Mouse (Mus musculus) stomach, embryonic 16.5 days (tissue): ENCODE data around the gene Foxo6. TPM values are rescaled to one million over a fixed set of nuclear protein-coding genes. Genes with fewer than 3 reads are reported as not detected.

Experiments
- ATAC-seq: fragments of 200-750 bp; cut with Nextera tagmentation; 2 replicates; pipeline ENCODE4 v1.8.0; 2017; ENCODE audit warnings: moderate number of reproducible peaks, moderate TSS enrichment; ENCODE audit not compliant: insufficient read depth, low FRiP score
- H3K27ac ChIP-seq: fragments of 300-500 bp; sonication (generic); 2 replicates; pipeline ENCODE4 v1.5.1; 2014; ENCODE audit warnings: low read length
- H3K27me3 ChIP-seq: fragments of 300-500 bp; sonication (generic); 2 replicates; pipeline ENCODE4 v1.6.1; 2014; ENCODE audit warnings: low read length, control low read depth, mixed read lengths; ENCODE audit not compliant: control insufficient read depth, insufficient read depth
- H3K36me3 ChIP-seq: fragments of 300-500 bp; sonication (generic); 2 replicates; pipeline ENCODE4 v1.6.1; 2014; ENCODE audit warnings: low read length; ENCODE audit not compliant: control insufficient read depth, insufficient read depth
- H3K4me1 ChIP-seq: fragments of 300-500 bp; sonication (generic); 2 replicates; pipeline ENCODE4 v1.6.1; 2014; ENCODE audit warnings: low read length, control low read depth, mixed read lengths; ENCODE audit not compliant: control insufficient read depth, insufficient read depth
- H3K4me2 ChIP-seq: fragments of 300-500 bp; sonication (generic); 2 replicates; pipeline ENCODE4 v1.6.1; 2014; ENCODE audit warnings: low read depth, low read length, mixed read lengths
- H3K4me3 ChIP-seq: fragments of 300-500 bp; sonication (generic); replicated peaks from 2 replicates; pipeline ENCODE4 v1.5.1; 2014; ENCODE audit warnings: mild to moderate bottlenecking, low read length
- H3K9ac ChIP-seq: fragments of 300-500 bp; sonication (generic); 2 replicates; pipeline ENCODE4 v1.6.1; 2014; ENCODE audit warnings: low read length
- H3K9me3 ChIP-seq: fragments of 300-500 bp; sonication (generic); replicated peaks from 2 replicates; pipeline ENCODE4 v1.6.1; 2016; ENCODE audit warnings: low read length, control low read depth; ENCODE audit not compliant: control insufficient read depth
- WGBS: fragments of 180-500 bp; shearing (Covaris S2); extraction: QIAGEN DNeasy Blood & Tissue Kit; methylation state at CpG from one replicate; pipeline ENCODE4 v1.1.7; 2014; 5-methylcytosine and 5-hydroxymethylcytosine counted together
- polyA plus RNA-seq: library from polyadenylated mRNA; unstranded; fragments of >200 nt; fragmentation: Nextera tagmentation; extraction: Ambion mirVana; gene quantifications from 2 replicates; pipeline ENCODE4 v1.2.1, GENCODE M21; 2015

Foxo6 gene
- polyA plus RNA-seq, 1 experiment from 2014 or later: 0.15 TPM

GRCm38 (mm10) chr4:120268214-120269061, 18.7 kb downstream of the Foxo6 start:
- WGBS: 2% methylated on average over 94 of the region's 112 CpGs
- Histone ChIP-seq H3K27ac (no peak overlapping the region), H3K36me3 (no peaks in the 10 kb centered on the region), H3K4me3 (peak overlapping the region; percentile 44), H3K27me3 (peaks cover 63% of the 10 kb centered on the region), H3K9ac (peak overlapping the region; percentile 61), H3K4me1 (peaks cover 10% of the 10 kb centered on the region), H3K4me2 (peak overlapping the region; percentile 74), H3K9me3 (no peaks in the 10 kb centered on the region)
- peak; percentile 31; the same call in 1 of the 2 replicates for ATAC-seq

GRCm38 (mm10) chr4:120267683-120268082, 19.5 kb downstream of the Foxo6 start:
- WGBS: 6% methylated on average over 25 of the region's 25 CpGs
- 0 out of 2 replicates have a peak, but pooled peaks have one; percentile 11 for ATAC-seq
- Histone ChIP-seq H3K36me3 (no peaks in the 10 kb centered on the region), H3K27me3 (peaks cover 63% of the 10 kb centered on the region), H3K9ac (peak overlapping the region; percentile 61), H3K4me3 (peak overlapping the region; percentile 44), H3K4me1 (peaks cover 10% of the 10 kb centered on the region), H3K9me3 (no peaks in the 10 kb centered on the region), H3K4me2 (peak overlapping the region; percentile 74), H3K27ac (no peak overlapping the region)

- Histone ChIP-seq H3K4me3 (no peak overlapping the region; the same call in 1 of the 2 replicates), H3K36me3 (no peaks in the 10 kb centered on the region), H3K4me1 (peaks cover 10% of the 10 kb centered on the region), H3K9ac (no peak overlapping the region), H3K4me2 (no peak overlapping the region), H3K27me3 (peaks cover 63% of the 10 kb centered on the region), H3K9me3 (no peaks in the 10 kb centered on the region), H3K27ac (no peak overlapping the region)
- WGBS: 25% methylated on average over 24 of the region's 24 CpGs
- ATAC-seq: no peak
These were observed 20.0 kb downstream of the Foxo6 start for GRCm38 (mm10) chr4:120267136-120267535.

GRCm38 (mm10) chr4:120264105-120264504, 23.0 kb downstream of the Foxo6 start:
- no peak for ATAC-seq
- Histone ChIP-seq H3K4me3 (no peak overlapping the region), H3K27me3 (peaks cover 59% of the 10 kb centered on the region), H3K36me3 (no peaks in the 10 kb centered on the region), H3K4me2 (no peak overlapping the region), H3K27ac (no peak overlapping the region), H3K9me3 (no peaks in the 10 kb centered on the region), H3K4me1 (peaks cover 10% of the 10 kb centered on the region), H3K9ac (no peak overlapping the region)
- WGBS: 55% methylated on average over 3 of the region's 3 CpGs

- H3K4me3 ChIP-seq: no peak overlapping the region
- H3K4me2 ChIP-seq: no peak overlapping the region
- no peak overlapping the region for H3K9ac ChIP-seq
- ATAC-seq: no peak
- WGBS: 40% methylated on average over 2 of the region's 2 CpGs
- H3K27ac ChIP-seq: no peak overlapping the region
- no peaks in the 10 kb centered on the region for H3K4me1 ChIP-seq
- no peaks in the 10 kb centered on the region for H3K9me3 ChIP-seq
- H3K27me3 ChIP-seq: peaks cover 46% of the 10 kb centered on the region
- H3K36me3 ChIP-seq: no peaks in the 10 kb centered on the region
These were observed 24.4 kb downstream of the Foxo6 start for GRCm38 (mm10) chr4:120262726-120263125.

GRCm38 (mm10) chr4:120262206-120262605, 24.9 kb downstream of the Foxo6 start:
- Histone ChIP-seq H3K9me3 (no peaks in the 10 kb centered on the region), H3K4me1 (no peaks in the 10 kb centered on the region), H3K27ac (no peak overlapping the region), H3K9ac (no peak overlapping the region), H3K27me3 (peaks cover 41% of the 10 kb centered on the region), H3K4me3 (no peak overlapping the region), H3K36me3 (no peaks in the 10 kb centered on the region), H3K4me2 (no peak overlapping the region)
- no peak for ATAC-seq
- 35% methylated on average over 10 of the region's 10 CpGs for WGBS

- H3K9me3 ChIP-seq: no peaks in the 10 kb centered on the region
- no peak overlapping the region for H3K27ac ChIP-seq
- no peaks in the 10 kb centered on the region for H3K36me3 ChIP-seq
- no peak for ATAC-seq
- peaks cover 18% of the 10 kb centered on the region; the same call in 1 of the 2 replicates for H3K27me3 ChIP-seq
- H3K4me1 ChIP-seq: 0 out of 2 replicates have a peak, but pooled peaks cover 5% of the 10 kb centered on the region
- no peak overlapping the region for H3K4me3 ChIP-seq
- H3K9ac ChIP-seq: no peak overlapping the region
- H3K4me2 ChIP-seq: no peak overlapping the region
- 43% methylated on average over 21 of the region's 21 CpGs for WGBS
These were observed 27.6 kb downstream of the Foxo6 start for GRCm38 (mm10) chr4:120259356-120260181.

- Histone ChIP-seq H3K27ac (no peak overlapping the region), H3K9me3 (no peaks in the 10 kb centered on the region), H3K4me2 (no peak overlapping the region), H3K4me1 (peaks cover 19% of the 10 kb centered on the region), H3K36me3 (no peaks in the 10 kb centered on the region), H3K27me3 (no peaks in the 10 kb centered on the region), H3K4me3 (no peak overlapping the region), H3K9ac (peak overlapping the region; percentile 28; the same call in 1 of the 2 replicates)
- ATAC-seq: peak; percentile 35; the same call in 1 of the 2 replicates
- 16% methylated on average over 8 of the region's 8 CpGs for WGBS
These were observed 38.3 kb downstream of the Foxo6 start for GRCm38 (mm10) chr4:120248800-120249261.

GRCm38 (mm10) chr4:120247412-120247811, 39.7 kb downstream of the Foxo6 start:
- H3K4me2 ChIP-seq: no peak overlapping the region
- H3K9me3 ChIP-seq: no peaks in the 10 kb centered on the region
- H3K27ac ChIP-seq: no peak overlapping the region
- H3K4me1 ChIP-seq: peaks cover 15% of the 10 kb centered on the region
- no peak overlapping the region for H3K9ac ChIP-seq
- no peaks in the 10 kb centered on the region for H3K27me3 ChIP-seq
- no peaks in the 10 kb centered on the region for H3K36me3 ChIP-seq
- peak; percentile 48 for ATAC-seq
- H3K4me3 ChIP-seq: no peak overlapping the region
- 29% methylated on average over 5 of the region's 5 CpGs for WGBS
